Mouse (Mus musculus) heart, adult 18-20 months (tissue): ENCODE measurements around the gene Gbp6. TPM values are rescaled to one million over a fixed set of nuclear protein-coding genes. Genes with fewer than 3 reads are reported as not detected.
"Not testable (repeated sequence)": the region's sequence is repeated elsewhere in the genome, so short reads cannot be mapped to it uniquely, and the experiment has no call there.

ENCODE experiments used
- DNase-seq, 2 experiments: peaks; one replicate each; pipeline ENCODE4 v3.0.0; 2021 to 2022; ENCODE audit warnings: mixed read lengths in 1 of 2
- long read RNA-seq, 2 experiments: library from polyadenylated mRNA; stranded (forward); transcript quantifications; one replicate each; pipeline ENCODE4 v2.0.0; 2021
- total RNA-seq, 2 experiments: library from RNA; stranded (reverse); gene quantifications; 2 replicates each; pipeline ENCODE4 v1.2.3; 2021

Gbp6 gene
- total RNA-seq, result 10 to 100 TPM; 23.8 to 28.8 TPM
- long read RNA-seq, experiment 1, full-length matches to known transcripts, result 15 of 18 reads
- long read RNA-seq, experiment 1, partial matches to known transcripts, result 0 of 18 reads
- long read RNA-seq, experiment 1, other reads (novel, unspliced or antisense), result 3 of 18 reads
- long read RNA-seq, experiment 2, transcript Gbp6-201 (11 exons, 2,604 nt), result major isoform, 8 of 9 reads
- long read RNA-seq, experiment 2, partial matches to known transcripts, result 0 of 9 reads
- long read RNA-seq, experiment 2, other reads (novel, unspliced or antisense), result 1 of 9 reads

DNA sequence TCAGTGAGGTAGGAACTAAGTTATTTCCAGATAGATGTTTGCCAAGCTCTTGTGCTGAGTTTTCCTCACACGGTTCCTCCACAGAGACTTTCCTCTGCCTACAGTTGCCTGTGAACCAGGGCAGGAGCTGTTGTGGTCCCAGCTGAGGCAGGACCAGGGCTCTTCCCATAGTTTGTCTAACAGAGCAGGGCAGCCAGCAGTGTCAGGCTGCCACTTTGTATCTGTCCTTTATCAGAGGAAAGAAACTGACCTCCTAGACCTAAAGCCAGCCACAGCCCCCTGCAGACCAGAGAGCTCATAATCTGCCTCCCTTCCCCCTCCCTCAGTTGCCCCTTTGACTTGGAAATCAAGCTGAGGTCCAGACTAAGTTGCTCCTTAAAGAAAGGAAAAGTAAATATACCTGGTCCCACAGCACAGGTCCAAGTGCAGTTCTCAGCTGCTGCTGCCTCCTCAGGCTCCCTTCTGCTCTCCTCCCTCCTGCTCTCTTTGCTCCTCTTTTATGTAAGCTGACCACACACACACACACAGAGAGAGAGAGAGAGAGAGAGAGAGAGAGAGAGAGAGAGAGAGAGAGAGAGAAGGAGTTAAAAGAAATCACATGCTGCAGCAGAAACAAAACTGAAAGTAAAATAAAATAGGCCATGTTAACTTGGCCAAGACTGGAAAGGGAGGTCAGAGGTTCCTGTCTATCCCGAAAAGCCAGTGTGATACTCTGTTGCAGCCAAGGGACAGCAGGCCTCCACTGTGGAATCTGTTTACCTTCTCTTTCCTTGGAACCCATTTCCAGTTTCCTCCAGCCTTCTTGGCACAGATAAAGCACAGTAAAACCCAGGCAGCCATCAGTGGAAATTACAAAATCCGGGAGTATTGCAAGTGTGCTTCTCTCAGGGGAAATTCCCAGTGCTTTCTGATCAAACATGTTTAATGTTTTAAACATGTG is at the start of gene Gbp6, which contains the start of gene Gm43302:
Gbp6 (minus strand) TSS at position 473 of the 940 bp plus-strand sequence.
Gm43302 (minus strand) TSS at position 470 of the 940 bp plus-strand sequence.
- peak; percentile 76 to 85 for DNase-seq

GRCm38 (mm10) chr5:105341281-105341680 is 47.8 kb upstream of the Gbp6 start:
- no peak for DNase-seq

GRCm38 (mm10) chr5:105322543-105322942 is 29.0 kb upstream of the Gbp6 start:
- DNase-seq, result peak; percentile 20 to 51

- no peak for DNase-seq
Measured at GRCm38 (mm10) chr5:105310941-105311340, 17.4 kb upstream of the Gbp6 start.

GRCm38 (mm10) chr5:105309148-105309547 is 15.7 kb upstream of the Gbp6 start:
- not testable (repeated sequence) for DNase-seq

DNA sequence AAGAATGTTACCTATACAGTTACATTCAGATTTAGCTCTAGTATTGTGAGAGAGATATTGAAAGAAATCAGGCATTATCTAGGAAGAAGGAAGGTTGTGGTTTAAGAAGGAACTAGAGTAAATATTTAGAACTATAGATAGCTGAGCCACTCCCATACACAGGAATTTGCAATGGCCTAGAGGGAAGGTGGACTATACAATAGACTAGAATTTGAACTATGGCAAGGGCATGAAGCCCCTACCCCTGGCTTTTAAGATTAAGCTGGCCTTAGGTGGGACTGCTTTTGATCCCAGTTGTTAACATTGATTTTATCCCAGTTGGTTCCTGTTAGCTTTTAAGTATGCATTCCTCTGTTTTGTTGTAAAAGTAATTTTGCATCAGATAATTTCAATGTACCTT is 13.4 kb upstream of the Gbp6 start:
- DNase-seq, result not testable (repeated sequence)

DNA sequence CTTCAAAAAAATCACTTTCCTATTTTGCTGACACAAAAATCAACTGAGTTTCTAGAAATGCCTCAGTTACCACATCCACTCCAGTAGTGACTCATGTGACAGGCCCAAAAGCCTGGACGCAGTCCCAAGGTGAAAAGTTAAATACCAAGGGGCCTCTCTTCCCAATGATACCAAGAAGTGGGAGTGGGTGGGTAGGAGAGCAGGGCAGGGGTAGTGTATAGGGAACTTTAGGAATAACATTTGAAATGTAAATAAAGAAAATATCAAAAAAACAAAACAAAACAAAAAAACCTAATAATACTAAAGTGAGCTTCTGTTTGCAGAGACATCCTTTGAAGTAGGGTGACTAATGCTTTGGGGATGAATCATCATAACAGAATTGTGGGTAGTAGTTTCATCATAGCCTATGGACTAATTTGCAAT is 12.7 kb upstream of the Gbp6 start:
- DNase-seq, result no peak

GRCm38 (mm10) chr5:105305671-105306070 is 12.2 kb upstream of the Gbp6 start:
- DNase-seq, result not testable (repeated sequence)

- no peak for DNase-seq
Measured at GRCm38 (mm10) chr5:105301963-105302362, 8.5 kb upstream of the Gbp6 start.

DNA sequence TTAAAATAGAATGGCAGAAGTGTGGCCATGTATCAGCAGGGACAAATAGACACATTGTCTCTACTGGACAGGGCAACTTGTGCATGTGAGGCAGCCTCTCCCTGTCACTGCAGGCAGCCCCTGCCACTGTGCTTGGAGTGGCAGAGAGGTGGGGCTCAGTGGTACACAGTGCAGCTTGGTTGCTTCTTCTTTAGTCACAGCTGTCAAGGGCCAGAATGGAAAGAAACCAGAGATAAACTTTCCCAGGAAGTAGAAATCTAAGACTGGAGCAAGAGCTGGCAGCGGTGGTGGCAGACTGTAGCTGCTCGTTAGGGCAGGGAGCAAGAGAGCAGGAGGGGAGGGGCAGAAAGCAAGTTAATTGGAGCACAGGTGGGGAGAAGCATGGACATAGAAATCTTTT is 8.0 kb upstream of the Gbp6 start:
- DNase-seq, result peak; percentile 60 to 70

DNA sequence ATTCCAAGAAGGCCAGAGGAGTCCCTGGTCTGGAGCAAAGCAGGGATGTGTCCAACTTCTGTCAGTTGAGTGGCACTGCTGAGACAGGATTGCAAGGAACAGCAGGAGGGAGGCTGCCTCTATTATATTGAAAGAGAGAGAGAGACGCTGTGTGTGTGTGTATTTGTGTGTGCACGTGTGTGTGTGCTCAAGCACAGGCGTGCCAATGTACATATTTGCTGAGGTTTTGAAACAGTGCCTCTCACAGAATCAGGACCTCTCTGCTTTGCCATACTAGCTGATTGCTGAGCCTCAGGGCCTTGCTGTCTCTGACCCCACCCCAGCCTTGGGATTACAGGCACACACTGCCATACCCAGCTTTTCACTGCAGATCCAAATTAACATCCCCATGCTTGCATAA is 2.2 kb upstream of the Gbp6 start:
- DNase-seq, result no peak

- no peak for DNase-seq
Measured at GRCm38 (mm10) chr5:105292492-105292891, 1.0 kb downstream of the Gbp6 start.

DNA sequence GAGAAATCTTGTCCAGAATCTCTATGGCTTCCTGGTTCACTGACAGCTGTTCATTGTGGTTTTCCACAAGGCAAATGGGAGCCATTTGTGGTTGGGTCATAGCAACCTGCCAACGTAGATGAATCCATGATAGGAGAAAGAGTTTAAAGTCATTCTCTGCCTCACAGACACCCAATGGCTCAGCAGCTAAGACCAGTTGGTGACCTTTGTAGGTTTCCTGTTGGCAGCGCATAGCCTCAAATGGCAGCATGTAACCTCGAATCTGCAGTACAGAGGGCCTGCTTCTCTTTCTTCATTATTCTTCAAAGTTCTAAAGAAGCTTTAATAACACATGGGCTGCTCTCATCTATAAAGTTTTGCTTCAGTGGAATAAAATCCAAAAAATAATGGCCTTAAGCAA is 2.6 kb downstream of the Gbp6 start:
- DNase-seq, result not testable (repeated sequence)

GRCm38 (mm10) chr5:105260673-105261072 is 32.8 kb downstream of the Gbp6 start:
- not testable (repeated sequence) for DNase-seq

DNA sequence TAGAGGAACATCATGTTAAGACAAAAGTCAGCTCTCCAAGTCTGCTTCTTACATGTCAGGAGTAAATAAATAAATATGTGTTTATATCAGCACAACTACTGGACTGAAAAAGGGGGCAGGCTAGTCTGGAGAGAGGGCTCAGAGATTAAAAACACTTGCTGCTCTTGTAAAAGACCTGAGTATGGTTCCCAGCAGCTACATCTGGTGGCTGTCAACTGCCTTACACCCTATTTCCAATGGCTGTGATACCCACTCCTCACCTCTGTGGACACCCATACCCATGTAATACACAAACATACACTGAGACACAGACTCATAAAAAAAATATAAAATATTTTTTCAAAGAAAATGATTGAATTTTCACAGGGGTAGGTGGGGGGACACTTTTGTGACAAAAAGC is 41.0 kb downstream of the Gbp6 start:
- DNase-seq, result no peak

GRCm38 (mm10) chr5:105244741-105245140 is 48.8 kb downstream of the Gbp6 start:
- DNase-seq, result not testable (repeated sequence)

DNA sequence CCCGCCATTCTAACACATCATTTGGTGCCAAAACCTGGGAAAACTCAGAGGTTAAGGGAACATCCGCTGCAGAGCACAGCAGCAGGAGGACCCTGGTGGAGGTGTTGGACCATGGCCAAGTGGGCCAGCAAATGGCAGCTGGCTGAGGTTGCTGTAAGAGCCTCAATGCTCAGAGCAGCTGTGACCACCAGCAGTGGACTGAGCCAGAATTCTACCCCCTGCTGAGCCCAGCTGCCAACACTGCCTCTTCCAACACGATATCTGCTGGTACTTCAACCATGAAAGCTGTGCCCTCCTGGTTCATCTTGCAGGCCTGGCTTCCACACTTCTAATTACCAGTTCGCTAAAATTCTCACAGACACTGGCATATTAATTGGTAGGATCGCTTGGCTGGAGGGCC is 52.5 kb downstream of the Gbp6 start:
- not testable (repeated sequence) for DNase-seq

DNA sequence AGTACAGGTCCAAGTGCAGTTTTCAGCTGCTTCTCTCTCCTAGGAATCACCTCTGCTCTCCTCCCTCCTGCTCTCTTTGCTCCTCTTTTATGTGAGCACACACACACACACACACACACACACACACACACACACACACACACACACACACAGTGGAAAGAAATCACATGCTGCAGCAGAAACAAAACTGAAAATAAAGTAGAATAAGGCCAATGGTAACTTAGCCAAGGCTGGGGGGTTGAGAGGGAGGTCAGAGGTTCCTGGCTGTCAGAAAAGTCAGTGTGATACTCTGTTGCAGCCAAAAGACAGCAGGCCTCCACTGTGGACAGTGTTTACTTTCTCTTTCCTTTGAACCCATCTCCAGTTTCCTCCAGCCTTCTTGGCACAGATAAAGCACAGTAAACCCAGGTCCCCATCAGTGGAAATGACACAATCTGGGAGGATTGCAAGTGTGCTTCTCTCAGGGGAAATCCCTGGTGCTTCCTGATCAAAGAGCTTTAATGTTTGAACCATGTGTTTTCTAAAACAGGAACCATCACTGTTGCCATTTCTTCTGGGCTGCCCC is 53.9 kb downstream of the Gbp6 start, which contains the start of gene Gbp10:
Gbp10 (minus strand) TSS at position 51 of the 565 bp plus-strand sequence.
- peak in 1 of 2 experiments; percentile 47 for DNase-seq

DNA sequence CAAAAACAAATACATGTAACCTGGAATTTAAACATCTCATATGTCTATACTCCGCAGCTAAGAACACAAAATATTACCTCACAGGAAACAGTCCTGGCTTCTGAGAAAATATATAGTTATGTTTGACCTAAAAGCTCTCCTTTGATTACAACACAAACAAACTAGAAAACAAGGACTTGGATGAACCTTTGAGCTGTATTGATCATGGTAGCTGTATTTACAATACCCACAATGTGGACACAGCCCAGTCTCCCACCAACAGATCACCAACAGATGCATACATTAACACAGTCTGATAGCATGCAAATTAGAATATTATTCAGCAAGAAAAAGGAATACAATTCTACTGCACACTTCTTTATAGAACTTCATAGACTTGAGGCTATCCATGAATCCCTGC is 55.1 kb downstream of the Gbp6 start:
- DNase-seq, result not testable (repeated sequence)

GRCm38 (mm10) chr5:105236040-105236439 is 57.5 kb downstream of the Gbp6 start:
- DNase-seq, result not testable (repeated sequence)
